Mouse (Mus musculus) limb, embryonic 11.5 days (tissue): ENCODE data around the gene Kank2. TPM values are rescaled to one million over a fixed set of nuclear protein-coding genes. Genes with fewer than 3 reads are reported as not detected.
A peak's percentile ranks its signal among the peaks of the same experiment; 100 is the strongest.

Experiments
- ATAC-seq: fragments of 200-750 bp; cut with Nextera tagmentation; 2 replicates; pipeline ENCODE4 v1.8.0; 2017; ENCODE audit warnings: low read depth; ENCODE audit not compliant: insufficient number of reproducible peaks, low FRiP score, low TSS enrichment
- DNase-seq: peaks from one replicate; pipeline ENCODE4 v3.0.0-alpha.2; 2015; ENCODE audit warnings: low spot score
- H3K27ac ChIP-seq: fragments of 300-500 bp; sonication (generic); replicated peaks from 2 replicates; pipeline ENCODE4 v1.5.1; 2014; ENCODE audit warnings: low read depth, mild to moderate bottlenecking, low read length
- H3K27me3 ChIP-seq: fragments of 300-500 bp; sonication (generic); 2 replicates; pipeline ENCODE4 v1.6.1; 2014; ENCODE audit warnings: mild to moderate bottlenecking, low read length, mixed read lengths; ENCODE audit not compliant: control insufficient read depth, insufficient read depth
- H3K36me3 ChIP-seq: fragments of 300-500 bp; sonication (generic); 2 replicates; pipeline ENCODE4 v1.6.1; 2014; ENCODE audit warnings: mild to moderate bottlenecking, low read length, moderate library complexity, mixed read lengths; ENCODE audit not compliant: control insufficient read depth, insufficient read depth
- H3K4me1 ChIP-seq: fragments of 300-500 bp; sonication (generic); 2 replicates; pipeline ENCODE4 v1.6.1; 2014; ENCODE audit warnings: low read length, mixed read lengths; ENCODE audit not compliant: control insufficient read depth, insufficient read depth
- H3K4me2 ChIP-seq: fragments of 300-500 bp; sonication (generic); 2 replicates; pipeline ENCODE4 v1.6.1; 2014; ENCODE audit warnings: low read depth, mild to moderate bottlenecking, moderate library complexity; ENCODE audit not compliant: severe bottlenecking
- H3K4me3 ChIP-seq: fragments of 300-500 bp; sonication (generic); 2 replicates; pipeline ENCODE4 v1.5.1; 2014; ENCODE audit warnings: low read depth, low read length
- H3K9ac ChIP-seq: fragments of 300-500 bp; sonication (generic); 2 replicates; pipeline ENCODE4 v1.6.1; 2014; ENCODE audit warnings: mild to moderate bottlenecking, low read length
- H3K9me3 ChIP-seq: fragments of 300-500 bp; sonication (generic); 2 replicates; pipeline ENCODE4 v1.6.1; 2016; ENCODE audit warnings: low read length; ENCODE audit not compliant: control insufficient read depth
- WGBS: fragments of 180-500 bp; shearing (Covaris S2); extraction: QIAGEN DNeasy Blood & Tissue Kit; methylation state at CpG from one replicate; pipeline ENCODE4 v1.1.7; 2014; 5-methylcytosine and 5-hydroxymethylcytosine counted together
- polyA plus RNA-seq: library from polyadenylated mRNA; unstranded; fragments of >200 nt; fragmentation: Nextera tagmentation; extraction: Ambion mirVana; gene quantifications from 2 replicates; pipeline ENCODE4 v1.2.1, GENCODE M21; 2014

Kank2 gene
- polyA plus RNA-seq, 1 experiment from 2014 or later = 11.6 TPM

- 97% methylated on average over 7 of the region's 7 CpGs for WGBS
- no peaks in the 10 kb centered on the region for H3K9me3 ChIP-seq
- no peak overlapping the region for H3K27ac ChIP-seq
These were observed 64.6 kb downstream of the Kank2 start for GRCm38 (mm10) chr9:21733989-21734388.

GRCm38 (mm10) chr9:21733446-21733845, 65.1 kb downstream of the Kank2 start:
- ATAC-seq (no peak), DNase-seq (no peak)
- Histone ChIP-seq H3K27me3 (no peaks in the 10 kb centered on the region), H3K27ac (no peak overlapping the region), H3K9ac (no peak overlapping the region), H3K4me3 (no peak overlapping the region), H3K36me3 (peaks cover 56% of the 10 kb centered on the region), H3K4me1 (no peaks in the 10 kb centered on the region), H3K9me3 (no peaks in the 10 kb centered on the region), H3K4me2 (no peak overlapping the region)
- WGBS = 94% methylated on average over 17 of the region's 17 CpGs

More at GRCm38 (mm10) chr9:21733989-21734388, 64.6 kb downstream of the Kank2 start:
- Histone ChIP-seq H3K4me2 (no peak overlapping the region), H3K4me1 (no peaks in the 10 kb centered on the region), H3K4me3 (no peak overlapping the region), H3K36me3 (peaks cover 60% of the 10 kb centered on the region), H3K27me3 (no peaks in the 10 kb centered on the region), H3K9ac (no peak overlapping the region)
- ATAC-seq = no peak
- DNase-seq = no peak

DNA sequence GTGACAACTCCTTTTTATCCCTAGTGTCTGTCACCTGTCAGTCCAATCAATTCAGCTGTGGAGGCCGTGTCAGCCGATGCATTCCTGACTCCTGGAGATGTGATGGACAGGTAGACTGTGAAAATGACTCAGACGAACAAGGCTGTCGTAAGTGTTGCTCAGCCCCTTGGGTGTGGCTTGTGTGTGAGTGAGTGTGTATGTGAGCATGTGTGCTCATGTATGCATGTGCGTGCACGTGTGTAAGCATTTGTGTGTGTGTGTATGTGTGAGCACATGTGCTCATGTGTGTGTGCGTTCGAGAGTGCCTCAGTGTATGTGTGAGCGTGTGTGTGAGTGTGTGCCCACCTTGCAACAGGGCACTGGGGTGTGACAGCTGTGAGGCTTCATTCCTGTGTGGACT, 66.3 kb downstream of the Kank2 start:
- H3K36me3 ChIP-seq = peaks cover 48% of the 10 kb centered on the region
- H3K27me3 ChIP-seq = no peaks in the 10 kb centered on the region
- H3K4me1 ChIP-seq = no peaks in the 10 kb centered on the region
- no peak overlapping the region for H3K9ac ChIP-seq
- no peak overlapping the region for H3K27ac ChIP-seq
- 94% methylated on average over 9 of the region's 9 CpGs for WGBS
- ATAC-seq = no peak
- H3K4me2 ChIP-seq = no peak overlapping the region
- no peaks in the 10 kb centered on the region for H3K9me3 ChIP-seq
- H3K4me3 ChIP-seq = no peak overlapping the region
- DNase-seq = no peak

DNA sequence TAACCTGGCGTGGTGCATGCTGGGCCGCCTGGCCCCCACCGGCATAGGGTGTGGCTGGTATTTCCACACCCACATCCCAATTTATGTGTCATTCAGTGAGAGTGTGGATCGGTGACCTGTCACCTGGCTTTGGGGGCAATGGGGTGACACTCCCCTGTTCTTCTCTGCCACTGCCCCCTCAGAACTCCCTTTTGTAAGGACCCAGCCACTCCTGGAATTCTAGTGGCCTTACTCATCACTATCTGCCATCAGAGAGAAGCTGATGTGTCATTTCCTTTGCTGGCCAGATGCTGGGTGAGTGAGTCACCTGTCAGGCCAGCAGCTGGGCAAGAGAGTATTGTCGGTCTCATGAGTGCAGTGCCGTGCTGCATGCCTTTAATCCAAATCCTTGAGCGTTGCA, 69.3 kb downstream of the Kank2 start:
- Histone ChIP-seq H3K9ac (no peak overlapping the region), H3K27ac (no peak overlapping the region), H3K27me3 (no peaks in the 10 kb centered on the region), H3K4me3 (no peak overlapping the region), H3K4me2 (no peak overlapping the region), H3K4me1 (peaks cover 5% of the 10 kb centered on the region), H3K9me3 (no peaks in the 10 kb centered on the region), H3K36me3 (peaks cover 28% of the 10 kb centered on the region)
- ATAC-seq (no peak), DNase-seq (no peak)
- 92% methylated on average over 7 of the region's 7 CpGs for whole genome bisulfite sequencing

DNA sequence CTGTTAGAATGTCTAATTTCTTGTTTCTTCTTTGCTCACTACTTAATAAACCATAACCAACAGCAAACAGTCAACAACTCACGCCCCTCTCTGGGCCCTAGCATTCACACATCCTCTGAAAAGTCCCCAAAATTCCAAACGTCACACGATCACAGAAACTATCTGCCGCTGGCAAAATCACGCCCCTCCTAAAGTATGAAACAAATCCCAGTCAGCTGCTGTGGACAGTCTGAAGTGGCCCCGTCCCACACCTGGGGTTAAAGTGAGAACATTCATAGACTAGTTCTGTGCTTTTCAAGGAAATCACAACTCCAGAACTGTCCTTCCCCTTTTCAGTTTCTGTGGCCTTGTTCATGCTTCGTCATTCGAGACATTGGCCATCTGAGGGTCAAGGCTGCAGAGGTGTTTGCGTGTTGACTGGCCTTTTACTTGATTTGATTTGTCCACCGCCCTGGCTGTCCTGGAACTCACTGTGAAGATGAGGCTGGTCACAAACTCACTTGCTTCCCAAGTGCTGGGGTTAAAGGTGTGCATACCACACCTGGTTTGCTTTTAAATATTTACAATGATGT, 70.2 kb downstream of the Kank2 start:
- Histone ChIP-seq H3K4me3 (no peak overlapping the region), H3K27me3 (no peaks in the 10 kb centered on the region), H3K9ac (no peak overlapping the region), H3K36me3 (peaks cover 19% of the 10 kb centered on the region), H3K4me1 (peaks cover 5% of the 10 kb centered on the region), H3K4me2 (no peak overlapping the region), H3K27ac (no peak overlapping the region), H3K9me3 (no peaks in the 10 kb centered on the region)
- no peak for DNase-seq
- no peak for ATAC-seq
- 89% methylated on average over 10 of the region's 10 CpGs for WGBS

- no peak for ATAC-seq
- H3K9me3 ChIP-seq = no peaks in the 10 kb centered on the region
- H3K27ac ChIP-seq = no peak overlapping the region
- DNase-seq = no peak
- peaks cover 5% of the 10 kb centered on the region for H3K4me1 ChIP-seq
- H3K27me3 ChIP-seq = no peaks in the 10 kb centered on the region
- H3K36me3 ChIP-seq = peaks cover 8% of the 10 kb centered on the region
- H3K9ac ChIP-seq = no peak overlapping the region
- no peak overlapping the region for H3K4me3 ChIP-seq
- 86% methylated on average over 14 of the region's 14 CpGs for WGBS
- no peak overlapping the region for H3K4me2 ChIP-seq
These were observed 72.1 kb downstream of the Kank2 start for GRCm38 (mm10) chr9:21726218-21726975.

DNA sequence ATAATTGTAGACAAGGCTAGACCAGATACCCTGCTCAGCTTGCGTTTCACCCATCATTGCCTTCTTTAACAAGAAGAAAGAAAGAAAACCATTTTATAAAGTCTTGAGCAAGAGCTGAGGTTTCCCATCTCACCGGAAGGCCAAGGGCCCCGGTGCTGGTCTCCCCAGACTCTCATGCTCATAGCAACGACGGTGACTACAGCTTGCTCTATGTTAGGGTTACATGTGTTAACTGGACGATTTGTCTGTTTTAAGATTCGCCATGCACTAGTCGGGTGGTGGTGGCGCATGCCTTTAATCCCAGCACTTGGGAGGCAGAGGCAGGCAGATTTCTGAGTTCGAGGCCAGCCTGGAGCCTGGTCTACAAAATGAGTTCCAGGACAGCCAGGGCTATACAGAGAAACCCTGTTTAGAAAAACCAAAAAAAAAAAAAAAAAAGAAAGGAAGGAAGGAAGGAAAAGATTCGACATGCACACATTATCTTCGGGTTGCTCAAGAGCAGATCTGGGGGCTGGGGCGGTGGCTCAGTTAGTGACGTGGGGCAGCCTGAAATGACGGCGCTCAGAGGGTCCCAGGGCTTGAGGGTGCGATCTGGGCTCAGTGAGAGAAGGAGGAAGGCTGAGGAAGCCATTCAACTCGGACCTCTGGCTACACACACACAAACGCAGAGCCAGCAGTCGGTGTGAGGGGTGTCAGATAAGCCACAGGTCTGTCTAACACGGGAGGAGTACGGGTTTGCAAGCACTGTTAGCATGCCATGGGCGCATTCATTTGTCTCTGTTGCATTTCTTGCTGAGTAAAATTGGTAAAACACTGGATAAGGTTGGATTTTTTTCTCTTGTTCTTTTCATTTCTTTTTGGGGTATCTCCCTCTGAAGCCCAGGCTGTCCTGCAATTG, 73.1 kb downstream of the Kank2 start:
- no peak for DNase-seq
- H3K4me1 ChIP-seq = peaks cover 5% of the 10 kb centered on the region
- 89% methylated on average over 23 of the region's 23 CpGs for WGBS
- H3K9ac ChIP-seq = no peak overlapping the region
- ATAC-seq = no peak
- peak overlapping the region; percentile 66; the same call in 1 of the 2 replicates for H3K4me2 ChIP-seq
- no peaks in the 10 kb centered on the region for H3K27me3 ChIP-seq
- H3K4me3 ChIP-seq = peak overlapping the region; percentile 79
- peaks cover 8% of the 10 kb centered on the region for H3K36me3 ChIP-seq
- no peak overlapping the region for H3K27ac ChIP-seq
- H3K9me3 ChIP-seq = no peaks in the 10 kb centered on the region

- Histone ChIP-seq H3K4me1 (peaks cover 5% of the 10 kb centered on the region), H3K9me3 (no peaks in the 10 kb centered on the region), H3K36me3 (peaks cover 4% of the 10 kb centered on the region), H3K9ac (peak overlapping the region; percentile 74), H3K27me3 (no peaks in the 10 kb centered on the region), H3K4me2 (peak overlapping the region; percentile 66), H3K27ac (peak overlapping the region; percentile 89), H3K4me3 (peak overlapping the region; percentile 79)
- 0% methylated on average over 18 of the region's 18 CpGs for WGBS
- ATAC-seq (peak; percentile 96), DNase-seq (peak; percentile 96)
These were observed 74.4 kb downstream of the Kank2 start for GRCm38 (mm10) chr9:21724147-21724536.
